Mouse (Mus musculus): ENCODE measurements at regions not wholly inside any gene's neighbourhood (a gene's known extent, or its start where the extent isn't known, plus 50 kb on each side); places are given as distances from the start of the nearest gene placed in this dataset.
"Not testable (repeated sequence)": the region's sequence is repeated elsewhere in the genome, so short reads cannot be mapped to it uniquely, and the experiment has no call there.

DNA sequence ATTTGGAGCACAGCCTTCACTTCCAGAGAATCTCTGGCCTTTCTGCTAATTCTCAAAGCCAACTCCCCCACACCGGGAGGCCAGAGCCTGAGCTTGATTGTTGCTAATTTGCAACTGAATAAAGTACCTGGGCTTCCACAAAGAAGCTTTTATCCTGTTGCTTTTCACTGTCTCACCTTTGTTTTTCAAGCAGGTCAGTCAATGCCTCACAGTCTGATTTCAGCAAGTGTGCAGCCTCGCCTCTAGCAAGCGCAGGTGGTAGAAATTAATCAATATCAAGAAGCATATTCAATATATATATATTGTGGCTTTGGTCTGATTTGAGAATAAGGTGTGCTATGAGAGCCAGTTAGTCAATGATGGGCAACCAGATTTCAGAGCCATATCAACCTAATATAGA is 282.1 kb downstream of the Aasdhppt start:
- not testable (repeated sequence) for TF ChIP-seq POLR2A (IDR thresholded peaks at IDR 0.05; ENCODE audit: insufficient read depth, low read depth, low read length); CTCF (IDR thresholded peaks at IDR 0.05); EP300 (IDR thresholded peaks at IDR 0.05; ENCODE audit: insufficient read depth, low read depth, low read length)
